Comparison of ENCODE assay signal across 10 mouse cellular contexts in genomic region chr4:45672262-45673076, GRCm38 (mm10).
DNase-seq lines count a peak whose midpoint lies in the region; ATAC-seq and TF ChIP-seq lines count a peak whose summit lies in the region.
"Had no signal": no experiment of that assay in that cellular context is flagged by ENCODE, and none has a peak within 500 bp of the region (broad histone marks: within the 10 kb centered on the region; RNA-seq: fewer than 3 reads in every experiment).

No protein-coding gene starts in this region.

- ATAC-seq in hindbrain, embryonic 14.5 days (ENCODE audit: low FRiP score) = peak; percentile 51; the same call in 1 of the 2 replicates
- ATAC-seq in inflammation-experienced regulatory T-cells, adult 6 months = no peak

- TF ChIP-seq CTCF in CH12.LX (conservative IDR thresholded peaks at IDR 0.05 in 1 of 2, IDR thresholded peaks at IDR 0.05 in 1 of 2; ENCODE audit: low read depth in 2 of 2, low read length in 2 of 2) = no peak

- H3K4me1 ChIP-seq in CH12.LX (ENCODE audit: control insufficient read depth in 1 of 2, insufficient read depth in 2 of 2) = peaks cover 5 to 17% of the 10 kb centered on the region in 2 experiments; a peak in 3 of 4 replicates
- H3K4me1 ChIP-seq in hindbrain, embryonic 14.5 days (replicated peaks; ENCODE audit: control insufficient read depth, insufficient read depth, low read length) = peaks cover 26% of the 10 kb centered on the region

- TF ChIP-seq POLR2A in CH12.LX (IDR thresholded peaks at IDR 0.05; ENCODE audit: low read depth, low read length) = no peak

- H3K4me3 ChIP-seq in CH12.LX (replicated peaks in 1 of 3; ENCODE audit: low read depth in 2 of 3, low read length in 2 of 3, poor library complexity in 1 of 3) = no peak overlapping the region
- no peak overlapping the region for H3K4me3 ChIP-seq in hindbrain, embryonic 14.5 days (replicated peaks; ENCODE audit: low read length)

- H3K79me2 ChIP-seq in CH12.LX (replicated peaks; ENCODE audit: control insufficient read depth, extremely low read depth, insufficient read depth, poor library complexity, severe bottlenecking) = no peaks in the 10 kb centered on the region

- H3K36me3 ChIP-seq in CH12.LX (replicated peaks in 1 of 2; ENCODE audit: control insufficient read depth in 1 of 2, insufficient read depth in 1 of 2, low read length in 1 of 2) = no peaks in the 10 kb centered on the region
- H3K36me3 ChIP-seq in hindbrain, embryonic 14.5 days (replicated peaks; ENCODE audit: control insufficient read depth, insufficient read depth) = no peaks in the 10 kb centered on the region

- no peaks in the 10 kb centered on the region for H3K27me3 ChIP-seq in CH12.LX (replicated peaks)
- no peaks in the 10 kb centered on the region for H3K27me3 ChIP-seq in hindbrain, embryonic 14.5 days (ENCODE audit: control insufficient read depth, insufficient read depth, low read length)

- in situ Hi-C loops in CH12.LX (cut with MboI; ENCODE audit: low pct_ligation_motif_present, low pct_unique_long_range_greater_than_20kb, low sequenced_read_pairs) = no loop called here

- dilution Hi-C loops in CH12.LX (cut with MboI; ENCODE audit: extremely low pct_ligation_motif_present, extremely low pct_unique_long_range_greater_than_20kb, low sequenced_read_pairs) = no loop called here

- no peak for TF ChIP-seq EP300 in CH12.LX (IDR thresholded peaks at IDR 0.05; ENCODE audit: low read length)

- H3K9ac ChIP-seq in CH12.LX (ENCODE audit: insufficient read depth, low read depth) = no peak overlapping the region
- H3K9ac ChIP-seq in hindbrain, embryonic 14.5 days = no peak overlapping the region

- WGBS in hindbrain, embryonic 14.5 days = 16% methylated on average over 16 of the region's 16 CpGs

- intact Hi-C loops in left cerebral cortex, postnatal 4 days (cut with DNase I) = no loop called here

- no peak for TF ChIP-seq RAD21 in CH12.LX (IDR thresholded peaks at IDR 0.05; ENCODE audit: low read depth, low read length)

- no peak overlapping the region for H3K27ac ChIP-seq in CH12.LX (ENCODE audit: insufficient read depth, low read depth)
- H3K27ac ChIP-seq in hindbrain, embryonic 14.5 days = peak overlapping the region; percentile 66

- H3K9me3 ChIP-seq in CH12.LX (replicated peaks; ENCODE audit: low read length) = no peaks in the 10 kb centered on the region
- H3K9me3 ChIP-seq in hindbrain, embryonic 14.5 days (ENCODE audit: control insufficient read depth, low read length) = no peaks in the 10 kb centered on the region

- H3K4me2 ChIP-seq in CH12.LX (ENCODE audit: insufficient read depth, low read depth, poor library complexity, severe bottlenecking) = 0 out of 2 replicates have a peak overlapping the region, but pooled peaks have one; percentile 27
- peak overlapping the region; percentile 28 for H3K4me2 ChIP-seq in hindbrain, embryonic 14.5 days (replicated peaks)

- DNase-seq in CH12.LX (ENCODE audit: extremely low read depth) = peak; percentile 28
- peak; percentile 5 for DNase-seq in embryo, embryonic 10 days (ENCODE audit: low spot score)
- DNase-seq in hindbrain, embryonic 14.5 days (ENCODE audit: low spot score) = peak; percentile 44
- DNase-seq in retina, embryonic 14.5 days (ENCODE audit: low spot score) = peak; percentile 61
- no peak for DNase-seq in left cerebral cortex, adult 8-10 months (ENCODE audit: low spot score in 2 of 2)
- DNase-seq in left cerebral cortex, postnatal 4 days = no peak
- DNase-seq: adrenal gland, adult 2 months; heart, adult 18-20 months; heart, postnatal 4 days had no signal

TF ChIP-seq in CH12.LX, 34 proteins besides CTCF, POLR2A, EP300 and RAD21:
- TF ChIP-seq USF1 (IDR thresholded peaks at IDR 0.05; ENCODE audit: low read depth, low read length) = no peak
- TF ChIP-seq POLR2AphosphoS2 (IDR thresholded peaks at IDR 0.05; ENCODE audit: low read depth, low read length) = no peak
- no peak for TF ChIP-seq HCFC1 (IDR thresholded peaks at IDR 0.05; ENCODE audit: low read depth, low read length)
- no peak for TF ChIP-seq SIN3A (IDR thresholded peaks at IDR 0.05; ENCODE audit: low read length)
- TF ChIP-seq UBTF (IDR thresholded peaks at IDR 0.05; ENCODE audit: low read depth, low read length) = no peak
- no peak for TF ChIP-seq TBP (conservative IDR thresholded peaks at IDR 0.05; ENCODE audit: low read depth, low read length)
- no peak for TF ChIP-seq NRF1 (IDR thresholded peaks at IDR 0.05; ENCODE audit: low read depth, low read length)
- TF ChIP-seq MEF2A (IDR thresholded peaks at IDR 0.05; ENCODE audit: borderline replicate concordance, low read depth, low read length) = no peak
- TF ChIP-seq CHD1 (IDR thresholded peaks at IDR 0.05; ENCODE audit: low read depth, low read length) = no peak
- TF ChIP-seq JUND (conservative IDR thresholded peaks at IDR 0.05; ENCODE audit: low read depth, low read length) = no peak
- TF ChIP-seq E2F4 (IDR thresholded peaks at IDR 0.05; ENCODE audit: insufficient replicate concordance, low read depth, low read length) = no peak
- TF ChIP-seq TCF12 (IDR thresholded peaks at IDR 0.05; ENCODE audit: low read depth, low read length) = no peak
- no peak for TF ChIP-seq MXI1 (IDR thresholded peaks at IDR 0.05; ENCODE audit: low read depth, low read length)
TF ChIP-seq in CH12.LX: peak in this region for 0.

Comparison
In these comparisons a context has a peak if more than half of its experiments do, and no peak if none do; other contexts are left out.
1. DNase-seq: peak in CH12.LX (single experiment), embryo, embryonic 10 days (single experiment), hindbrain, embryonic 14.5 days (single experiment) and retina, embryonic 14.5 days (single experiment); none in left cerebral cortex, adult 8-10 months (0 of 2) and left cerebral cortex, postnatal 4 days (single experiment).